Mouse (Mus musculus) 3134 (cell line): ENCODE results near the gene Ryr2.
"Not testable (repeated sequence)": the region's sequence is repeated elsewhere in the genome, so short reads cannot be mapped to it uniquely, and the experiment has no call there.

Experiments used
- DNase-seq: peaks from one replicate; pipeline ENCODE4 v3.0.0-alpha.2; 2011; ENCODE audit warnings: low spot score; ENCODE audit not compliant: insufficient read length; ENCODE audit errors: extremely low read depth

Gene Ryr2

DNA sequence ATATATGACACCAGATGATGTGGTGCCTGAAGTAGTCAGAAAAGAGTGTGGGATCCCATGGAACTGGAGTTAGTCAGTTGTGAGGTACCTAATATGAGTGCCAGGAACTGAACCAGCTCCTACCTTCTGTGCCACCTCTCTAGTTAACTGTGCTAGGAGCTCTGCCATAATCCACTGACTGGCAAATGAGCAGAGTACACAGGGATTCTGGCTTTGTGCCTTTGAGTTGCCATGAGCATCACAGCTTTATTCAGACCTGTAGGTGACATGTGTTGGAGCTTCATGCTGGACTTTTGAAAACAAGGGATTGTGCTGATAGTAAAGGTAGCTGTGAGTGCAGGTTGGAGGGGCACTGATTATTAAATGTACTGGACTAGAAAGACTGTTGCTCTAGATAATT lies 539.4 kb downstream of the Ryr2 start:
- no peak for DNase-seq

GRCm38 (mm10) chr13:11566486-11566885 lies 540.3 kb downstream of the Ryr2 start:
- no peak for DNase-seq

DNA sequence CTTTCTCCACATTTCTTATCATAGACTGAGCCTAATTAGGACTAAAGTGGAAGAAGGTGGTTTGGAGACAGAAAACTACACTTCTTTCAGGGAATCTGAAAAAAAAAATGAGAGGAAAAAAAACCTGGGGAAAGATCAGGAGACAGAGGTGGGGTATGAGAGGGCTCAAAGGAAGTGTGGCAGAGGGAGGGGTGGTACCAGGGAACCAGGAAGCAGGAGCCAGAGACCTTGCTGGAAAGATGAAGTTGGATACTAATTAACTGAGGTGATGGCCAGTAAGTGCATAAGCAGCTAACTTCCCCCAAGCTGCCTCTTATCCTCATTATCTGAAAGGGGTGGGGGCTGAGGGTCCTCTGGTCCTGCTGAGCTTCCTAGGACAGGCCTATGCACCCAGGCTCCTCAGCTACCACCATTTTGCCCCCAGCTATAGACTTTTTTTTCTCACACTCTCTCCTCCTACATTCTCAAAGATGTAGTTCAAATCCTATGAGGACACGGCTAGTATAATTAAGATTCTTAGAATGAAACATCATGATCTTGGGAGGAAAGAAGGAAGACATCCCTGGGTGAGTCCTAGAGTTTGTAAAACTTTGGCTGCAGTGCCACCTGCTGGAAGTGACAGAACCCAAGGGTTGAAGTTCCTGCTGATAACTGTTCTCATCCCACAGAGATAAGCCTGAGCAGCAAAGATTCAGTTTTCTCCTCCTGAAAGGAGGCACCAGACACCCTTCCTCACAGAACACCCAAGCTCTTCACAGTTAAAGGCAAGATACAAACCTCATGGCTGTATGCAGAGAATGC lies 543.3 kb downstream of the Ryr2 start:
- DNase-seq, result no peak

- DNase-seq, result no peak
These were observed 557.1 kb downstream of the Ryr2 start for GRCm38 (mm10) chr13:11549644-11550043.

GRCm38 (mm10) chr13:11549136-11549535 lies 557.6 kb downstream of the Ryr2 start:
- not testable (repeated sequence) for DNase-seq

- DNase-seq, result no peak
These were observed 560.9 kb downstream of the Ryr2 start for GRCm38 (mm10) chr13:11545841-11546240.

DNA sequence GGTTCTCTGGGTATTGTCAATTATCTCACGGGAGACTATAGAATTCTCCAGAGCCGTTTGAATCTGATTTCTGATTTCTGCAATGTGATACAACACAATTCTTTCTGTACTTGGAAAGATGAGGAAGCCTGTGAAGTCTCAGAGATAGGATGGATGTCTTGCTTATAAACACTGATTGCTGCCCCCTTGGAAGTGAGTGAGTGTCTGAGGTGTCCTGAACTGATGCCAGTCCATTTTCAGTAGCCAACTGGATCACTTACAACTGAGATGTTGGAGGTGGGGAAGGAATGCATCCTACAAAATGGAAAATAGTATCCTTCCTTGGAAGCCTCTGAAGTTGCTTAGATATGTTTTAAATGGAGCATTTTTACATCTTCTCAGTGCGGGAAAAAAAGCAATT lies 564.2 kb downstream of the Ryr2 start:
- DNase-seq, result no peak

DNA sequence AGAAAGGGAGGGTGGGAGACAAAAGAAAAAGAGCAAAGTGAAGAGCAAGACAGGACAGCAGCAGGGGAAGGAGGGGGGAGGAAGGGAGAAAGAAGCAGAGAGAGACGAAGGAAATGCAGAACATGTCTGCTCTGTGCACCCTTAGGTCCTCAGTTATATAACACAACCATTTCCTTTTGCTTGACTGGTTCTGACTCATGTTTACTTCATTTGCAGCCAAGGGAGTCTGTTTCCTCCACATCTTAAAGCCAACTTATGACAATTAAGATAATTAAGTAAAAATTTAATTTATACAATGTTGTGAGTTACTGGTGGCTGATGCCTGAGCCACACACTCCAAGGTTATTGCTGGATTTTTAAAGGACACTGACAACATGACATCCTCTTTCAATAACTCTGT lies 569.9 kb downstream of the Ryr2 start:
- DNase-seq, result no peak

- DNase-seq, result no peak
These were observed 570.9 kb downstream of the Ryr2 start for GRCm38 (mm10) chr13:11535874-11536273.

DNA sequence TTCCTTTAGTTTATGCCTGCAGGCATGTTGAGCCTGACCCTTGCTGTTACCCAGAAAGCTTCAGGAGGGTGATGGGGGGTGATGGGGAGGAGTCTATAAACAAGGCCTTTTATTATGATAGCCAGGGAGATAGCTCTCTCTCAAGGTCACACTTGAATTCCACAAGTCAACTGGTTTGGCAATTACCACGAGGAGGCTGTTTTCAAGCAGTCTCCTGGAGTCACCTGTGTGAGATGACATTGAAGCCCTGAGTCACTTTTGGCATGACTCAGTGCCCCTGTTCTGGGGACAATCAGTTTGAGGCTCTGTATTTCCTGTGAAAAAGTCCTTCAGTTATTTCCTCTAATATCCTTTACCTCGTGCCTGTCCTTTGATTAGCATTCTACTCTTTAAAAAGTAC lies 573.5 kb downstream of the Ryr2 start:
- no peak for DNase-seq

GRCm38 (mm10) chr13:11532014-11532890 lies 574.5 kb downstream of the Ryr2 start:
- no peak for DNase-seq

DNA sequence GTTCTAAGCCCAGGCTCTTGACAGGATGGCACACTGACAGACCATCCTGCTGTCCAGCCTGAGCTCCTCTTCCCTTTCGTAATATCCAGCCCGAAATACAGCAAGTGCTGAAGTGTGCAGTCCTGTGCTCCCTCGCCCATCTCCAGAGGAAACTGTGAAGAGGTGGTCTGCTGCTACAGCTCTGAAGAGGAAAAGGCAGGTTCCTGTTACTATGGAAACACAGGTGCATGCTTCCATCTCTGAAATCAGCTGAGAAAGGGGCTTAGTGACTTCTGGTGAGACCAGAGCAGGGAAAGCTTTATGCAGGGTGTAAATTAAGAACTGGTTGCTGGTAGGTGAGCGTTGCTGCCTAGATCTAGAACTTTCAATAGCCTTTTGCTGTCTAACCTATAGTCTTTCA lies 583.1 kb downstream of the Ryr2 start:
- DNase-seq, result no peak

DNA sequence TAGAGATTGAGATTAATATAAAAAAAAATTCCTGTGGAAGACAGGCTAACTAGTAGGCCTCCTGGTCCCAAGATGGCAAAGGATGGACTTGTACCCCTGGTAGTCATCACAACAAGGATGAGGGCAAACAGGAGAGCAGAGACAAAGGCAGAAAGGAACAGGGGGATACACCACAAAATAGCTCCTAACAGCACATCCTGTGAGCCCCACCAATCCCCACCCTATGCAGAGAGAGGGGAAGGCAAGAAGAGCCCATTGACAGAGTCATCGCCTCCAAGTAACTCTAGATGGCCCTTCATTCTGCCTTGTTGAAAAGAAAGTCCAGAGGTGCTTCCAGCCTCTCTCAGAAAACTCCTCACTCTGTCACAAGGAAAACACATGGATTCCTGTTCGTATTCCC lies 586.0 kb downstream of the Ryr2 start:
- DNase-seq, result no peak

DNA sequence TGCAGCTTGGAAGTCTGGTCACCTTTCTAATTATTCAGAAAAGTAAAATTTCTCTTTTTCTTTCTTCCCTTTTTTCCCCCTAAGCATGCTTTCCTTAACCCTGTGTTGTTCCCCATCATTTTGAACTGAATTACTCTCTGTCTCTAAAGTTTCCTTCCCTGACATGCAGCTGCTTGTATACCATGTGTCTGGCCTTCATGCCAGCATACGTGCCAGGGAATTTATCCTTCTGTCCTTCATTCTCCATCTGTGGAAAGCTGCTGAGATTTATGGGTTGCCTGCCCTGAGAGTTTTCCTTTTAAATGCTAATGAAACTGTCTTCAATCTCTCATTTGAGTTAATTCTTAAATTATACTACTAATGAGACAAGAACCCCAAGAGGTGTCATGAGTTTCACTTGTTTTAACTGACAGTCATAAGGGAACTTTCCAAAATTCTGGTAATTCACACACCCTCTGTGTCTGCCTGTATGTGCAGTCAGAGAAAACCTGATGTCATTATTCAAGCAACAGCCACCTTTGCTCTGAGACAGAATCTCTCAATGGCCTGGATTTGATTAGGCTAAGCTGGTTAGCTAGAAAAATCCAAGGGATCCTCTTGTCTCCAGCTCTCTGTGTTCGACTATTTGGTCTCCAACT lies 595.1 kb downstream of the Ryr2 start:
- DNase-seq, result no peak
